Mouse (Mus musculus): ENCODE data around the gene Pacsin3.

GRCm38 (mm10) chr2:91268706-91269105, 13.0 kb downstream of the Pacsin3 start:
- TF ChIP-seq ZNF384 (IDR thresholded peaks at IDR 0.05; ENCODE audit: low read depth, low read length) (no peak), CTCF (IDR thresholded peaks at IDR 0.05 in 2 of 3, conservative IDR thresholded peaks at IDR 0.05 in 1 of 3; ENCODE audit: control insufficient read depth in 1 of 3, insufficient read depth in 1 of 3, low read depth in 2 of 3, low read length in 3 of 3, poor library complexity in 1 of 3, severe bottlenecking in 1 of 3) (no peak), EP300 (IDR thresholded peaks at IDR 0.05; ENCODE audit: low read depth in 1 of 2, low read length in 2 of 2) (no peak), MXI1 (IDR thresholded peaks at IDR 0.05; ENCODE audit: low read depth, low read length) (no peak)
